Mouse (Mus musculus) heart, embryonic 11.5 days (tissue): ENCODE measurements around the gene 6430571L13Rik. TPM values are rescaled to one million over a fixed set of nuclear protein-coding genes. Genes with fewer than 3 reads are reported as not detected.
A peak's percentile ranks its signal among the peaks of the same experiment; 100 is the strongest.

Source experiments
- ATAC-seq: fragments of 200-750 bp; cut with Nextera tagmentation; replicated peaks from 2 replicates; pipeline ENCODE4 v1.8.0; 2017; ENCODE audit warnings: moderate library complexity; ENCODE audit not compliant: insufficient number of reproducible peaks, low FRiP score, low TSS enrichment
- H3K27ac ChIP-seq: fragments of 300-500 bp; sonication (generic); 2 replicates; pipeline ENCODE4 v1.5.1; 2014; ENCODE audit warnings: mild to moderate bottlenecking, low read depth, low read length
- H3K27me3 ChIP-seq: fragments of 300-500 bp; sonication (generic); 2 replicates; pipeline ENCODE4 v1.6.1; 2014; ENCODE audit warnings: mild to moderate bottlenecking, low read length, mixed read lengths; ENCODE audit not compliant: control insufficient read depth, insufficient read depth
- H3K36me3 ChIP-seq: fragments of 300-500 bp; sonication (generic); 2 replicates; pipeline ENCODE4 v1.6.1; 2014; ENCODE audit warnings: mild to moderate bottlenecking, low read length, moderate library complexity, mixed read lengths; ENCODE audit not compliant: control insufficient read depth, insufficient read depth
- H3K4me1 ChIP-seq: fragments of 300-500 bp; sonication (generic); 2 replicates; pipeline ENCODE4 v1.6.1; 2014; ENCODE audit warnings: low read length; ENCODE audit not compliant: control insufficient read depth, insufficient read depth
- H3K4me2 ChIP-seq: fragments of 300-500 bp; sonication (generic); 2 replicates; pipeline ENCODE4 v1.6.1; 2014; ENCODE audit warnings: mild to moderate bottlenecking, moderate library complexity
- H3K4me3 ChIP-seq: fragments of 300-500 bp; sonication (generic); 2 replicates; pipeline ENCODE4 v1.5.1; 2014; ENCODE audit warnings: low read depth, low read length
- H3K9ac ChIP-seq: fragments of 300-500 bp; sonication (generic); 2 replicates; pipeline ENCODE4 v1.6.1; 2014; ENCODE audit warnings: mild to moderate bottlenecking, low read depth, low read length, moderate library complexity
- H3K9me3 ChIP-seq: fragments of 300-500 bp; sonication (generic); replicated peaks from 2 replicates; pipeline ENCODE4 v1.6.1; 2016; ENCODE audit warnings: low read length; ENCODE audit not compliant: control insufficient read depth
- WGBS: fragments of 180-500 bp; shearing (Covaris S2); extraction: QIAGEN DNeasy Blood & Tissue Kit; methylation state at CpG from one replicate; pipeline ENCODE4 v1.1.7; 2014; ENCODE audit not compliant: insufficient replicate concordance; 5-methylcytosine and 5-hydroxymethylcytosine counted together
- polyA plus RNA-seq: library from polyadenylated mRNA; unstranded; fragments of >200 nt; fragmentation: Nextera tagmentation; extraction: Ambion mirVana; gene quantifications from 2 replicates; pipeline ENCODE4 v1.2.1, GENCODE M21; 2014

Gene 6430571L13Rik
- polyA plus RNA-seq, 1 experiment from 2014 or later = 0.92 TPM

GRCm38 (mm10) chr9:107372441-107372840 lies 32.0 kb downstream of the 6430571L13Rik start:
- peaks cover 12% of the 10 kb centered on the region; the same call in 1 of the 2 replicates for H3K27me3 ChIP-seq
- no peaks in the 10 kb centered on the region for H3K36me3 ChIP-seq
- peaks cover 42% of the 10 kb centered on the region for H3K4me1 ChIP-seq
- no peak for ATAC-seq
- H3K4me3 ChIP-seq = no peak overlapping the region
- WGBS = 59% methylated on average over 4 of the region's 4 CpGs
- 0 out of 2 replicates have a peak overlapping the region, but pooled peaks have one; percentile 6 for H3K27ac ChIP-seq
- H3K9ac ChIP-seq = no peak overlapping the region
- H3K9me3 ChIP-seq = no peaks in the 10 kb centered on the region
- H3K4me2 ChIP-seq = no peak overlapping the region

DNA sequence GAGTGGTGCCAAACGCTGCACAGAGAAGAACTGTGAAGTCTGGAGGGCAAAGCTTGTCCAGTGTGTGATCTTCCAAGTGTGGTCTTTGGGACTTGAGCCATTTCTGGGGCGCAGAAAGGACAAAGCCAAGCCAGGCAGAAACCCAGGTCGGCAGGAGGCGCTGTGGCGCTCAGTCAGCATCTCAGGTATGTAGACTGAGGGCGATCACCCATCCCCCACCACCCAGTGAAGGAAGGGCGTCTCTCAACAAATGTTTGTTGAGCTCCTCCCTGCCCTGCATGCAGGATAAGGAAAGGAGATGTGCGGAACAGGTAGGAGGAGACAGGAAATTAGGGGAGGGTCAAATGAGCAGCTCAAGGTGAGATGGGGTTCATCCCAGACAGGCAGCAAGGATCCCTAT lies 34.2 kb downstream of the 6430571L13Rik start:
- WGBS = 5% methylated on average over 8 of the region's 8 CpGs
- Histone ChIP-seq H3K4me3 (no peak overlapping the region), H3K9ac (no peak overlapping the region), H3K27ac (peak overlapping the region; percentile 62; the same call in 1 of the 2 replicates), H3K4me2 (peak overlapping the region; percentile 22; the same call in 1 of the 2 replicates), H3K36me3 (no peaks in the 10 kb centered on the region), H3K4me1 (peaks cover 36% of the 10 kb centered on the region), H3K9me3 (no peaks in the 10 kb centered on the region), H3K27me3 (peaks cover 30% of the 10 kb centered on the region)
- ATAC-seq = no peak

- peak overlapping the region; percentile 46; the same call in 1 of the 2 replicates for H3K27ac ChIP-seq
- H3K9me3 ChIP-seq = no peaks in the 10 kb centered on the region
- 24% methylated on average over 5 of the region's 5 CpGs for WGBS
- no peaks in the 10 kb centered on the region for H3K36me3 ChIP-seq
- no peak overlapping the region for H3K9ac ChIP-seq
- H3K4me1 ChIP-seq = peaks cover 27% of the 10 kb centered on the region
- no peak overlapping the region for H3K4me3 ChIP-seq
- peak overlapping the region; percentile 12; the same call in 1 of the 2 replicates for H3K4me2 ChIP-seq
- ATAC-seq = peak; percentile 65
- peaks cover 35% of the 10 kb centered on the region for H3K27me3 ChIP-seq
Observed at GRCm38 (mm10) chr9:107375451-107375850, 35.0 kb downstream of the 6430571L13Rik start.

- under 1% methylated on average over 35 of the region's 35 CpGs for WGBS
- no peak; the same call in 1 of the 2 replicates for ATAC-seq
- Histone ChIP-seq H3K36me3 (no peaks in the 10 kb centered on the region), H3K4me2 (peak overlapping the region; percentile 68), H3K4me3 (peak overlapping the region; percentile 47), H3K27ac (no peak overlapping the region), H3K9me3 (no peaks in the 10 kb centered on the region), H3K27me3 (peaks cover 52% of the 10 kb centered on the region), H3K9ac (peak overlapping the region; percentile 49; the same call in 1 of the 2 replicates), H3K4me1 (0 out of 2 replicates have a peak, but pooled peaks cover 9% of the 10 kb centered on the region)
Observed at GRCm38 (mm10) chr9:107377961-107378512, 37.6 kb downstream of the 6430571L13Rik start.

DNA sequence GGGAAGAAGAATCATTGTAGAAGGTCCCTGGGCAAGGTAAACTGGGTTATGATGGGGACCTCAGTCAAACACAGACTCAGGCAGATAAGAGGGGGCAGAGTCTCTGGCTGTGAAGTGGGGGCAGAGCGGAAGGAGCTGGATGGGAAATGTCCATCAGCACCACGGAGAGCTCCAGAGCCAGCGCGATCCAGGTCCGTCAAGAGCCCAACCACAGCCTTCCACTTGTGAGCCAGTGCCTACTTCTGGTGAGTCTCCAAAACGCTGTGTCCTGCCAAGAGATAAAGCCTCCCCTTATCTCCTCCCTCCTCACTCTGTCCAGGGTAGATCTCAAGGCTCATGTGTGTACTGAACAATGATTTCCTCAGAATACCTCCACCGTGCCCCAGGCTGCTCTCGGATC lies 41.3 kb downstream of the 6430571L13Rik start:
- no peaks in the 10 kb centered on the region for H3K36me3 ChIP-seq
- 0 out of 2 replicates have a peak, but pooled peaks cover 4% of the 10 kb centered on the region for H3K4me1 ChIP-seq
- H3K4me3 ChIP-seq = no peak overlapping the region
- no peak overlapping the region for H3K27ac ChIP-seq
- no peaks in the 10 kb centered on the region for H3K9me3 ChIP-seq
- 2% methylated on average over 8 of the region's 8 CpGs for WGBS
- no peak overlapping the region for H3K9ac ChIP-seq
- H3K27me3 ChIP-seq = peaks cover 50% of the 10 kb centered on the region
- peak; percentile 48; the same call in 1 of the 2 replicates for ATAC-seq
- H3K4me2 ChIP-seq = no peak overlapping the region

DNA sequence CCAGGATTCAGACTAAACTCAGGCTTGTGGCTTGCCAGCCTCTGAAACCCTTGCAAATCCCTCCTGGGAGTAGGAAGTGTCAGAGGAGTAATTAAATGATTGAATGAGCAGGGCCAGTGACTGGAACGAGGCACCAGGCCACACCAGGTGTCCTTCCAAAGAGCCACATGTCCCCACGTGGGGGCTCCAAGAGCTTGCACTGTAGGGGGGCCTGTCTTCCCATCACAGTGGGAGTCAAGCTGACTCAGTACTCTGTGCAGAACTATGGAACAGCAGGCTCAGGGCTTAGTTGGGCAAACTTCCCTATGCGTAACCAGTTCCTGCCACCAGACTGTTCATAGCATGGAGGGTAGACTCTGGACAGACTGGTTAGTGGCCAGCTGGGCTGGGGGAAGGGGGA lies 44.0 kb downstream of the 6430571L13Rik start:
- Histone ChIP-seq H3K4me2 (no peak overlapping the region), H3K4me1 (0 out of 2 replicates have a peak, but pooled peaks cover 5% of the 10 kb centered on the region), H3K27ac (no peak overlapping the region), H3K9ac (no peak overlapping the region), H3K9me3 (no peaks in the 10 kb centered on the region), H3K36me3 (no peaks in the 10 kb centered on the region), H3K27me3 (peaks cover 33% of the 10 kb centered on the region), H3K4me3 (no peak overlapping the region)
- 37% methylated on average over 3 of the region's 3 CpGs for WGBS
- ATAC-seq = no peak

GRCm38 (mm10) chr9:107386722-107387121 lies 46.3 kb downstream of the 6430571L13Rik start:
- no peak overlapping the region for H3K27ac ChIP-seq
- H3K27me3 ChIP-seq = peaks cover 18% of the 10 kb centered on the region
- no peak for ATAC-seq
- H3K4me1 ChIP-seq = 0 out of 2 replicates have a peak, but pooled peaks cover 5% of the 10 kb centered on the region
- no peaks in the 10 kb centered on the region for H3K9me3 ChIP-seq
- 70% methylated on average over 3 of the region's 3 CpGs for WGBS
- H3K4me3 ChIP-seq = no peak overlapping the region
- no peak overlapping the region for H3K4me2 ChIP-seq
- no peaks in the 10 kb centered on the region for H3K36me3 ChIP-seq
- no peak overlapping the region for H3K9ac ChIP-seq

GRCm38 (mm10) chr9:107387708-107388107 lies 47.3 kb downstream of the 6430571L13Rik start:
- 77% methylated on average over 3 of the region's 3 CpGs for WGBS
- Histone ChIP-seq H3K36me3 (no peaks in the 10 kb centered on the region), H3K9me3 (no peaks in the 10 kb centered on the region), H3K4me2 (no peak overlapping the region), H3K4me1 (0 out of 2 replicates have a peak, but pooled peaks cover 5% of the 10 kb centered on the region), H3K4me3 (no peak overlapping the region), H3K27ac (no peak overlapping the region), H3K9ac (no peak overlapping the region), H3K27me3 (peaks cover 11% of the 10 kb centered on the region)
- no peak for ATAC-seq

GRCm38 (mm10) chr9:107388263-107388662 lies 47.9 kb downstream of the 6430571L13Rik start:
- H3K9me3 ChIP-seq = no peaks in the 10 kb centered on the region
- H3K36me3 ChIP-seq = no peaks in the 10 kb centered on the region
- ATAC-seq = no peak
- H3K4me2 ChIP-seq = no peak overlapping the region
- H3K27me3 ChIP-seq = peaks cover 7% of the 10 kb centered on the region
- no peak overlapping the region for H3K4me3 ChIP-seq
- WGBS = 55% methylated on average over 2 of the region's 2 CpGs
- 0 out of 2 replicates have a peak, but pooled peaks cover 5% of the 10 kb centered on the region for H3K4me1 ChIP-seq
- H3K9ac ChIP-seq = no peak overlapping the region
- no peak overlapping the region for H3K27ac ChIP-seq
